In genomic region chr4:98614395-98614794, GRCm38 (mm10) we compare ENCODE assay signal across 16 mouse cellular contexts.
DNase-seq lines count a peak whose midpoint lies in the region; ATAC-seq and TF ChIP-seq lines count a peak whose summit lies in the region.
"Had no signal": no experiment of that assay in that cellular context is flagged by ENCODE, and none has a peak within 500 bp of the region (broad histone marks: within the 10 kb centered on the region; RNA-seq: fewer than 3 reads in every experiment).

No protein-coding gene starts in this region.

- CTCF ChIA-PET in Patski (lab: Charles Lee): no interaction called here

- 32% methylated on average over 3 of the region's 3 CpGs for WGBS in heart, embryonic 14.5 days
- 68% methylated on average over 3 of the region's 3 CpGs for WGBS in heart, embryonic 11.5 days (ENCODE audit: insufficient replicate concordance)

- no peaks in the 10 kb centered on the region for H3K9me3 ChIP-seq in heart, embryonic 14.5 days (ENCODE audit: control insufficient read depth, low read length)
- H3K9me3 ChIP-seq in heart, embryonic 11.5 days (replicated peaks; ENCODE audit: control insufficient read depth, low read length): no peaks in the 10 kb centered on the region
- H3K9me3 ChIP-seq: embryonic facial prominence, embryonic 13.5 days; forebrain, embryonic 13.5 days; hindbrain, embryonic 15.5 days had no signal

- no peak for TF ChIP-seq CTCF in Patski (IDR thresholded peaks at IDR 0.05)

- no peaks in the 10 kb centered on the region for H3K27me3 ChIP-seq in heart, embryonic 14.5 days (ENCODE audit: control insufficient read depth, insufficient read depth, low read length)
- H3K27me3 ChIP-seq in heart, embryonic 11.5 days (ENCODE audit: control insufficient read depth, insufficient read depth, low read length): no peaks in the 10 kb centered on the region
- H3K27me3 ChIP-seq in Patski: no peaks in the 10 kb centered on the region
- H3K27me3 ChIP-seq: embryonic facial prominence, embryonic 13.5 days; forebrain, embryonic 13.5 days; hindbrain, embryonic 15.5 days had no signal

- peak; percentile 13 for DNase-seq in heart, postnatal 10 days
- DNase-seq in heart, adult 8-10 months (ENCODE audit: low spot score): no peak
- peak; percentile 10 for DNase-seq in Patski (ENCODE audit: low read depth, low spot score)
- peak; percentile 54 for DNase-seq in brain, adult 2 months (ENCODE audit: low read depth, low spot score)
- DNase-seq: adrenal gland, adult 8-10 months; cerebellum, adult 11-12 months; cerebellum, adult 9-10 months; cerebellum, postnatal 25 days; forebrain, postnatal 0 days; gastrocnemius, postnatal 14 days had no signal

- in situ Hi-C loops in Patski (cut with MboI; ENCODE audit: low pct_unique_long_range_greater_than_20kb): no loop called here

- no peak for ATAC-seq in heart, embryonic 14.5 days (ENCODE audit: insufficient number of reproducible peaks, insufficient read depth, low FRiP score, low read depth)
- no peak for ATAC-seq in heart, embryonic 11.5 days (replicated peaks; ENCODE audit: insufficient number of reproducible peaks, low FRiP score, low TSS enrichment)
- no peak for ATAC-seq in Patski
- ATAC-seq: forebrain, embryonic 13.5 days; forebrain, postnatal 0 days; intestine, embryonic 16.5 days had no signal

- H3K4me1 ChIP-seq in heart, embryonic 14.5 days (ENCODE audit: control insufficient read depth in 2 of 2, insufficient read depth in 2 of 2, low read length in 2 of 2): peaks cover 6 to 7% of the 10 kb centered on the region in 2 experiments; a peak in 3 of 4 replicates
- H3K4me1 ChIP-seq in heart, embryonic 11.5 days (ENCODE audit: control insufficient read depth, insufficient read depth, low read length): no peaks in the 10 kb centered on the region
- H3K4me1 ChIP-seq: embryonic facial prominence, embryonic 13.5 days; forebrain, embryonic 13.5 days; hindbrain, embryonic 15.5 days had no signal

- no peak overlapping the region for H3K9ac ChIP-seq in heart, embryonic 14.5 days (ENCODE audit: low read length)
- no peak overlapping the region for H3K9ac ChIP-seq in heart, embryonic 11.5 days (ENCODE audit: low read depth, low read length)
- H3K9ac ChIP-seq: embryonic facial prominence, embryonic 13.5 days; forebrain, embryonic 13.5 days; forebrain, postnatal 0 days; hindbrain, embryonic 15.5 days had no signal

- H3K36me3 ChIP-seq in heart, embryonic 14.5 days (ENCODE audit: control insufficient read depth, insufficient read depth, low read length): no peaks in the 10 kb centered on the region
- H3K36me3 ChIP-seq in heart, embryonic 11.5 days (ENCODE audit: control insufficient read depth, insufficient read depth, low read length): no peaks in the 10 kb centered on the region
- H3K36me3 ChIP-seq: embryonic facial prominence, embryonic 13.5 days; hindbrain, embryonic 15.5 days had no signal

- H3K4me2 ChIP-seq in heart, embryonic 14.5 days (ENCODE audit: low read length): no peak overlapping the region
- no peak overlapping the region for H3K4me2 ChIP-seq in heart, embryonic 11.5 days
- H3K4me2 ChIP-seq: embryonic facial prominence, embryonic 13.5 days; forebrain, embryonic 13.5 days; hindbrain, embryonic 15.5 days had no signal

- H3K27ac ChIP-seq in heart, embryonic 14.5 days (replicated peaks in 1 of 2; ENCODE audit: control insufficient read depth in 1 of 2, insufficient read depth in 1 of 2, low read depth in 2 of 2, low read length in 2 of 2): peak overlapping the region; percentile 68 to 87
- H3K27ac ChIP-seq in heart, embryonic 11.5 days (ENCODE audit: low read depth, low read length): no peak overlapping the region
- H3K27ac ChIP-seq: embryonic facial prominence, embryonic 13.5 days; forebrain, embryonic 13.5 days; hindbrain, embryonic 15.5 days had no signal

- POLR2A ChIA-PET in Patski (lab: Charles Lee): interaction anchor here (0.6 kb wide), 1 partner anchor 751 kb away, joined by 5 read pairs; no protein-coding TSS in a partner anchor

- no peak overlapping the region for H3K4me3 ChIP-seq in heart, embryonic 14.5 days (ENCODE audit: control insufficient read depth in 1 of 2, insufficient read depth in 1 of 2, low read depth in 1 of 2, low read length in 2 of 2)
- H3K4me3 ChIP-seq in heart, embryonic 11.5 days (ENCODE audit: low read depth, low read length): no peak overlapping the region
- H3K4me3 ChIP-seq: embryonic facial prominence, embryonic 13.5 days; forebrain, embryonic 13.5 days; hindbrain, embryonic 15.5 days had no signal

- intact Hi-C loops in heart, postnatal 10 days (cut with DNase I): loop anchor here (5.0 kb wide), 1 partner anchor 52 kb away; no protein-coding TSS in a partner anchor
